Mouse (Mus musculus): ENCODE data around the gene Aanat. TPM values are rescaled to one million over a fixed set of nuclear protein-coding genes. Genes with fewer than 3 reads are reported as not detected.

Gene Aanat
- polyA plus RNA-seq, 1 experiment from 2014 or later: not detected

- Histone ChIP-seq H3K9ac (ENCODE audit: low read depth, low read length) (peak overlapping the region; percentile 86), H3K4me2 (replicated peaks; ENCODE audit: low read depth, low read length) (peak overlapping the region; percentile 90), H3K27me3 (ENCODE audit: control insufficient read depth, insufficient read depth, low read length) (no peaks in the 10 kb centered on the region), H3K4me1 (ENCODE audit: control insufficient read depth, insufficient read depth, low read length) (peaks cover 8% of the 10 kb centered on the region), H3K27ac (ENCODE audit: low read depth, low read length) (peak overlapping the region; percentile 62; the same call in 1 of the 2 replicates), H3K4me3 (ENCODE audit: low read length) (peak overlapping the region; percentile 96), H3K36me3 (ENCODE audit: control insufficient read depth, insufficient read depth, low read length) (no peaks in the 10 kb centered on the region), H3K9me3 (ENCODE audit: control insufficient read depth, low read length) (no peaks in the 10 kb centered on the region)
- ATAC-seq (ENCODE audit: low FRiP score, low TSS enrichment): peak; percentile 65
- under 1% methylated on average over 78 of the region's 91 CpGs for WGBS
Measured at GRCm38 (mm10) chr11:116580711-116581375, 5.4 kb upstream of the Aanat start.

- Histone ChIP-seq H3K27ac (ENCODE audit: low read depth, low read length) (peak within 1 kb of the TSS; percentile 62; the same call in 1 of the 2 replicates), H3K4me1 (ENCODE audit: control insufficient read depth, insufficient read depth, low read length) (peaks cover 8% of the 10 kb centered on the region), H3K4me2 (replicated peaks; ENCODE audit: low read depth, low read length) (peak within 1 kb of the TSS; percentile 90), H3K27me3 (ENCODE audit: control insufficient read depth, insufficient read depth, low read length) (no peaks in the 10 kb centered on the region), H3K36me3 (ENCODE audit: control insufficient read depth, insufficient read depth, low read length) (no peaks in the 10 kb centered on the region), H3K9ac (ENCODE audit: low read depth, low read length) (peak within 1 kb of the TSS; percentile 86), H3K9me3 (ENCODE audit: control insufficient read depth, low read length) (no peaks in the 10 kb centered on the region), H3K4me3 (ENCODE audit: low read length) (peak within 1 kb of the TSS; percentile 96)
- peak; percentile 89 for ATAC-seq (ENCODE audit: low FRiP score, low TSS enrichment)
- 2% methylated on average over 33 of the region's 51 CpGs for WGBS
Measured at GRCm38 (mm10) chr11:116581376-116581814, 4.8 kb upstream of the Aanat start, which contains the start of gene Ube2o. Gene Ube2o, minus strand, starts transcription at chr11:116581447.

- H3K4me2 ChIP-seq (replicated peaks; ENCODE audit: low read depth, low read length): no peak overlapping the region
- H3K9me3 ChIP-seq (ENCODE audit: control insufficient read depth, low read length): no peaks in the 10 kb centered on the region
- H3K9ac ChIP-seq (ENCODE audit: low read depth, low read length): no peak overlapping the region
- H3K36me3 ChIP-seq (ENCODE audit: control insufficient read depth, insufficient read depth, low read length): no peaks in the 10 kb centered on the region
- 0 out of 2 replicates have a peak, but pooled peaks cover 7% of the 10 kb centered on the region for H3K27me3 ChIP-seq (ENCODE audit: control insufficient read depth, insufficient read depth, low read length)
- 69% methylated on average over 6 of the region's 6 CpGs for WGBS
- no peak overlapping the region for H3K4me3 ChIP-seq (ENCODE audit: low read length)
- H3K27ac ChIP-seq (ENCODE audit: low read depth, low read length): no peak overlapping the region
- H3K4me1 ChIP-seq (ENCODE audit: control insufficient read depth, insufficient read depth, low read length): no peaks in the 10 kb centered on the region
- no peak for ATAC-seq (ENCODE audit: low FRiP score, low TSS enrichment)
Measured at GRCm38 (mm10) chr11:116585682-116586081, 550 bp upstream of the Aanat start.

GRCm38 (mm10) chr11:116586801-116587631 lies 784 bp downstream of the Aanat start:
- H3K36me3 ChIP-seq (ENCODE audit: control insufficient read depth, insufficient read depth, low read length): no peaks in the 10 kb centered on the region
- 22% methylated on average over 23 of the region's 23 CpGs for WGBS
- no peak overlapping the region for H3K4me3 ChIP-seq (ENCODE audit: low read length)
- no peak overlapping the region for H3K9ac ChIP-seq (ENCODE audit: low read depth, low read length)
- no peaks in the 10 kb centered on the region for H3K9me3 ChIP-seq (ENCODE audit: control insufficient read depth, low read length)
- H3K4me2 ChIP-seq (replicated peaks; ENCODE audit: low read depth, low read length): peak overlapping the region; percentile 27
- H3K27me3 ChIP-seq (ENCODE audit: control insufficient read depth, insufficient read depth, low read length): 0 out of 2 replicates have a peak, but pooled peaks cover 7% of the 10 kb centered on the region
- H3K4me1 ChIP-seq (ENCODE audit: control insufficient read depth, insufficient read depth, low read length): no peaks in the 10 kb centered on the region
- no peak overlapping the region for H3K27ac ChIP-seq (ENCODE audit: low read depth, low read length)
- peak; percentile 53 for ATAC-seq (ENCODE audit: low FRiP score, low TSS enrichment)

DNA sequence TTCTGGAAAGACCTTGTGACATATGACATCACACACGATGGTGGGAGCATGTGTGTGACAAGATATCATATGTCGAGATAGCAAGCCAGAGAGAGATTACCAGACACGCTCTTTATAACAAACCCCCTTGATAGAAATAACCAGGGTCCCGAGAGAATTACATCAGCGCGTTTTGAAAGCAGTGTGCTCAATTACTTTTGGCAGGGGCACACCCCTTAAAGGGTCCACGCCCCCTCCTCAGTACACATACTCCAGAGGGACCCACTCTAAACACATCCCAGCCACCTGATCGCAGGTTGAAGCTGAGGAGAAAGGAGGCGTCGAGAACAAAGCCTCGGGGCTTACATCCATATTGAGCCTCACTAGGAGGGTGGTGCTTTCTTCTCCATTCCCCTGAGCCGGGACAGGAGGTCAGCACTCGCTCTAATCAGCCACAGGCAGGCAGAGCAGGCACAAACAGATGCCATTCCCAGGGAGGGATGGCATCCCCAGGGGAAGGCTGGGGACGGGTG lies 2.8 kb downstream of the Aanat start:
- H3K4me1 ChIP-seq (ENCODE audit: control insufficient read depth, insufficient read depth, low read length): no peaks in the 10 kb centered on the region
- ATAC-seq (ENCODE audit: low FRiP score, low TSS enrichment): peak; percentile 10; the same call in 1 of the 2 replicates
- H3K9me3 ChIP-seq (ENCODE audit: control insufficient read depth, low read length): no peaks in the 10 kb centered on the region
- no peak overlapping the region for H3K27ac ChIP-seq (ENCODE audit: low read depth, low read length)
- WGBS: 37% methylated on average over 14 of the region's 14 CpGs
- no peak overlapping the region for H3K4me3 ChIP-seq (ENCODE audit: low read length)
- H3K9ac ChIP-seq (ENCODE audit: low read depth, low read length): no peak overlapping the region
- H3K27me3 ChIP-seq (ENCODE audit: control insufficient read depth, insufficient read depth, low read length): 0 out of 2 replicates have a peak, but pooled peaks cover 7% of the 10 kb centered on the region
- no peak overlapping the region for H3K4me2 ChIP-seq (replicated peaks; ENCODE audit: low read depth, low read length)
- H3K36me3 ChIP-seq (ENCODE audit: control insufficient read depth, insufficient read depth, low read length): no peaks in the 10 kb centered on the region

DNA sequence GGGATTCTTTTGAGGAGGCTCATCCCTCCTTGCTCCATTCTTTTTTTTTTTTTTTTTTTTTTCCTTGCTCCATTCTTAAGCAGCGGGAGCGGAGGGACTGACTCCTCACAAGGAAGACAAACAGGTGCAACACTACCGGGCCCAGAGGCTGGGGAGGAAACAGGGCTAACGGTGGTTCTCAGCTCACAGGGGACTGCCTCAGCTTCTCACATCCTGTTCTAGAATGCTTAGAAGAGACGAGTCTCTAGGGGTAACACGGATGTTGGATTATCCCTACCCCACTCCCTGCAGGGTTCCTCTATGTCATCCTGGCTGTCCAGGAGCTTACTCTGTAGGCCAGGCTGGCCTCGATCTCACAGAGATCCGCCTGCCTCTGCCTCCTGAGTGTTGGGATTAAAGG lies 3.3 kb downstream of the Aanat start:
- ATAC-seq (ENCODE audit: low FRiP score, low TSS enrichment): no peak
- WGBS: 72% methylated on average over 8 of the region's 8 CpGs
- no peak overlapping the region for H3K4me2 ChIP-seq (replicated peaks; ENCODE audit: low read depth, low read length)
- H3K9ac ChIP-seq (ENCODE audit: low read depth, low read length): no peak overlapping the region
- 0 out of 2 replicates have a peak, but pooled peaks cover 7% of the 10 kb centered on the region for H3K27me3 ChIP-seq (ENCODE audit: control insufficient read depth, insufficient read depth, low read length)
- no peaks in the 10 kb centered on the region for H3K36me3 ChIP-seq (ENCODE audit: control insufficient read depth, insufficient read depth, low read length)
- H3K4me1 ChIP-seq (ENCODE audit: control insufficient read depth, insufficient read depth, low read length): no peaks in the 10 kb centered on the region
- H3K27ac ChIP-seq (ENCODE audit: low read depth, low read length): no peak overlapping the region
- no peaks in the 10 kb centered on the region for H3K9me3 ChIP-seq (ENCODE audit: control insufficient read depth, low read length)
- H3K4me3 ChIP-seq (ENCODE audit: low read length): no peak overlapping the region

GRCm38 (mm10) chr11:116591621-116592020 lies 5.4 kb downstream of the Aanat start:
- no peak overlapping the region for H3K4me3 ChIP-seq (ENCODE audit: low read length)
- H3K9me3 ChIP-seq (ENCODE audit: control insufficient read depth, low read length): no peaks in the 10 kb centered on the region
- H3K36me3 ChIP-seq (ENCODE audit: control insufficient read depth, insufficient read depth, low read length): no peaks in the 10 kb centered on the region
- no peak overlapping the region for H3K4me2 ChIP-seq (replicated peaks; ENCODE audit: low read depth, low read length)
- H3K4me1 ChIP-seq (ENCODE audit: control insufficient read depth, insufficient read depth, low read length): no peaks in the 10 kb centered on the region
- no peak for ATAC-seq (ENCODE audit: low FRiP score, low TSS enrichment)
- H3K27ac ChIP-seq (ENCODE audit: low read depth, low read length): no peak overlapping the region
- WGBS: 90% methylated on average over 4 of the region's 4 CpGs
- H3K9ac ChIP-seq (ENCODE audit: low read depth, low read length): no peak overlapping the region
- H3K27me3 ChIP-seq (ENCODE audit: control insufficient read depth, insufficient read depth, low read length): 0 out of 2 replicates have a peak, but pooled peaks cover 7% of the 10 kb centered on the region

DNA sequence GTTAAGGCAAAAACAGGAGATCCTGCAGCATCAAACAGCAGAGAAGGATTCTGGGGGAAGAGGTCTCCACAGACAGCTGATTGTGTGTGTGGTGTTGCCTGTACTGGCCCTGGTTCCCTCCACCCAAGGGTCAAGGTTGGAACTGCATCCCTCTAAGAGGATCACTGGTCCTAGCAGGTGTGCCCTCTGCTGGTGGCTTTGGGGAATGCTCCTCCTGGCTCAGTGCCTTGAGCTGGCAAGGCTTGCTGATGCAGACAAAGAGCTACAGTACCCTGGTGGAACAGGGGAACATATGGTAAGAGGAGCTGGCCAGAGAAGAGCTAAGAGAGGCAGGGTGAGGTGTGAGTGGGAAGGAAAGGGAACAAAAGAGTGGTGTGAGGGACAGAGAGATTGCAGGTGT lies 6.2 kb downstream of the Aanat start:
- Histone ChIP-seq H3K9me3 (ENCODE audit: control insufficient read depth, low read length) (no peaks in the 10 kb centered on the region), H3K4me3 (ENCODE audit: low read length) (no peak overlapping the region), H3K27ac (ENCODE audit: low read depth, low read length) (no peak overlapping the region), H3K27me3 (ENCODE audit: control insufficient read depth, insufficient read depth, low read length) (0 out of 2 replicates have a peak, but pooled peaks cover 6% of the 10 kb centered on the region), H3K4me2 (replicated peaks; ENCODE audit: low read depth, low read length) (no peak overlapping the region), H3K4me1 (ENCODE audit: control insufficient read depth, insufficient read depth, low read length) (no peaks in the 10 kb centered on the region), H3K9ac (ENCODE audit: low read depth, low read length) (no peak overlapping the region), H3K36me3 (ENCODE audit: control insufficient read depth, insufficient read depth, low read length) (no peaks in the 10 kb centered on the region)
- peak; percentile 50 for ATAC-seq (ENCODE audit: low FRiP score, low TSS enrichment)
